Mouse (Mus musculus): ENCODE results near the gene Polr3g.
"Not testable (repeated sequence)": the region's sequence is repeated elsewhere in the genome, so short reads cannot be mapped to it uniquely, and the experiment has no call there.

Polr3g gene

GRCm38 (mm10) chr13:81656091-81656850 lies 54.5 kb downstream of the Polr3g start:
- ChIA-PET CTCF (interaction anchor here in 2 of 4 experiments (0.9 to 1.9 kb wide), 2 partner anchors 14 kb away, joined by 6 read pairs; no protein-coding TSS in a partner anchor), POLR2A (interaction anchor here in 3 of 4 experiments (0.9 to 2.7 kb wide), 28 partner anchors 8 to 773 kb away, joined by 3 to 30 read pairs (median 6); partner anchors contain the start of genes Mblac2 (in 3 of the 3), Polr3g (in 3 of the 3), Arrdc3 (in 2 of the 3) and Adgrv1 (in 1 of the 3))

DNA sequence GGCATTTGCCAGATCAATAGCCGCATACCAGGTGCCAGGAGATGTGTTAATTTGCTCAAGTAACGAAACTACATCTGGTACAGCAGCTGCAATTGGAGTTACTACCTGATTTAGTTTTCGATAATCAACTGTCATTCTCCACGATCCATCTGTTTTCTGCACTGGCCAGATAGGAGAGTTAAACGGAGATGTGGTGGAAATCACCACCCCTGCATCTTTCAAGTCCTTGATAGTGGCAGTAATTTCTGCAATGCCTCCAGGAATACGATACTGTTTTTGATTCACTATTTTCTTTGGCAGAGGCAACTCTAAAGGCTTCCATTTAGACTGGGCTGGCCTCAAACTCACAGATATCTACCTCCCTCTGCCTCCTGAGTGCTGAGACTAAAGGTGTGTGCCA lies 60.4 kb downstream of the Polr3g start:
- POLR2A ChIA-PET = not testable (repeated sequence)

GRCm38 (mm10) chr13:81646348-81646747 lies 64.5 kb downstream of the Polr3g start:
- ChIA-PET CTCF (interaction anchor here in 1 of 4 experiments (0.6 kb wide), 1 partner anchor 120 kb away, joined by 3 read pairs; no protein-coding TSS in a partner anchor), POLR2A (no interaction called here)

More for the DNA sequence above, 60.4 kb downstream of the Polr3g start:
- CTCF ChIA-PET = not testable (repeated sequence)

GRCm38 (mm10) chr13:81644047-81644565 lies 66.7 kb downstream of the Polr3g start:
- CTCF ChIA-PET = interaction anchor here in 2 of 4 experiments (0.7 to 1.3 kb wide), 2 partner anchors 21 to 205 kb away, joined by 3 read pairs; no protein-coding TSS in a partner anchor
- POLR2A ChIA-PET = interaction anchor here in 3 of 4 experiments (0.7 to 2.4 kb wide), 6 partner anchors 9 to 116 kb away, joined by 3 to 10 read pairs (median 4); partner anchors contain the start of genes Adgrv1 (in 1 of the 3) and Lysmd3 (in 1 of the 3)

DNA sequence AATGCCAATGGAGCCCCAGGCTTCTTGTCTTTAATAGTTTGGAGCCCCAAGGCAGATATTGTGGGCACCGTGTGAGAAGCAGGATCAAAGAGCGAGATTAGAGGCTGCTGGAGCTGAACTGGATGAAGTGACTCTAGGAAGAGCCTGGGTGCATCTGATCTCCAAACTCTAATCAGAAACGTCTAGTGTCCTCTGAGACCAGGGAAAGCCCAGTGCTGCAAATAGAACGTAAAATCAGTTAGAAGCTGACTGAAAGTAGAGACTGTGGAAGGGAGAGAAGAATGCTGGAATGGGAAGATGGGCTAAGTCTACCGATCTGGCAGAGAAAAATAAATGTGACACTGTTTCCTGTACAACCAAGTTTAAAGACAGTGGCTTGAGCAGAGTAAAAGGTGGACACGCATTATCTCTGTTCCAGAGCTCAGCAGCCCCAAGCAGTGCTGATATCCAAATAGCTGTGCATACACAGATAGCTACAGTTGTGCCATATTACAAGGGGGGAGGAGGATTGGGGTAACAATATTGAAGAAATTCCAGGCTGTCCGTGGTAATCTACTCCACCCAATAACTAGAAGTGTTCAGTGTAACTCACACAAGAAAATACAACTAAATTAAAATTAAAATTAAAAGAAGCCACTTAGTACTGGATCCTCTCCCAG lies 68.2 kb downstream of the Polr3g start:
- ChIA-PET POLR2A (interaction anchor here in 3 of 4 experiments (1.1 to 2.4 kb wide), 8 partner anchors 9 to 117 kb away, joined by 3 to 10 read pairs (median 4); partner anchors contain the start of genes Adgrv1 (in 2 of the 3), Lysmd3 (in 1 of the 3), Mblac2 (in 1 of the 3) and Polr3g (in 1 of the 3)), CTCF (interaction anchor here in 2 of 4 experiments (1.1 to 2.8 kb wide), 8 partner anchors 9 to 203 kb away, joined by 3 to 11 read pairs (median 6); partner anchors contain the start of genes Adgrv1 (in 1 of the 2) and Lysmd3 (in 1 of the 2))

DNA sequence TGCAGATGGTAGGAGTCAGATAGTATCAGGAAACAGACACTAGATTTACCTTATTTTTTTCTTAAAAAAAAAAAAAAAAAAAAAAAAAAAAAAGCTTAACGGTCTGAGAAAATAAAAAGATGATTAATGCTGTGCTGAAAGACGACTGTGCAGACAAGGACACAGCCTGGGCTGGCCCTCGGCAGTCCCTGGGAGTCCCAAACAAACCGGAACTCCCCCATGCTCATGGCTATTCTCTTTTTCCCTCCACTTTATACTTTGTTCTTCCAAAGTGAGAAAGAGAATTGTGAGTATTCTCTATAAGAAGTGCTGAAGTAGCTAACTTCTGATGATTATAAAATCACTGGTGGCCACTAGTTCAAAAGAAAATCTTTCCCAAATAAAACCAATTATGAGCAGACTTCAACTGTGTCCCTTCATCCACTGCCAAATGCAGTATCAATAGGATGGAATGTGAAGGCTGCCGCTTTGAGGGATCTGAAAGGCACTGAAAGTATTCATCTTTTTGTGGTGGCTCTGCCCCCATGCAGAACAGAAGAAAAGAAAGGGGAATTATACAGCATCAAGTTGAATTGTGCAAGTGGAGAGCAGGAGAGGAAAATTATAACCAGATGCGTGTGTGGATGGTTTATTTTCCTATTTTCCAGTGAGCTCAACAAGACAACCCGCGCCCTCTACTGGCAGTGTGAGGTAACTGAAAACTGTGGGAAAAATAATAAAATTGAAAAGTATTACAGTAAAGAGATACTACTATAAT lies 69.3 kb downstream of the Polr3g start:
- ChIA-PET CTCF (interaction anchor here (0.5 to 2.8 kb wide), 25 partner anchors 8 to 264 kb away, joined by 3 to 11 read pairs (median 4); partner anchors contain the start of genes Adgrv1 (in 2 of the 4), Lysmd3 (in 1 of the 4), Mblac2 (in 1 of the 4) and Polr3g (in 1 of the 4)), POLR2A (interaction anchor here (0.6 to 2.8 kb wide), 13 partner anchors 8 to 1308 kb away, joined by 3 to 14 read pairs (median 4); partner anchors contain the start of genes Adgrv1 (in 1 of the 4), Lysmd3 (in 1 of the 4), Mblac2 (in 1 of the 4) and Polr3g (in 1 of the 4))

GRCm38 (mm10) chr13:81640881-81641280 lies 69.9 kb downstream of the Polr3g start:
- CTCF ChIA-PET = interaction anchor here in 2 of 4 experiments (1.1 to 2.8 kb wide), 5 partner anchors 11 to 43 kb away, joined by 5 to 11 read pairs (median 5); no protein-coding TSS in a partner anchor
- POLR2A ChIA-PET = interaction anchor here (0.6 to 2.8 kb wide), 8 partner anchors 15 to 1309 kb away, joined by 3 to 14 read pairs (median 4); partner anchors contain the start of genes Lysmd3 (in 1 of the 4), Mblac2 (in 1 of the 4) and Polr3g (in 1 of the 4)

DNA sequence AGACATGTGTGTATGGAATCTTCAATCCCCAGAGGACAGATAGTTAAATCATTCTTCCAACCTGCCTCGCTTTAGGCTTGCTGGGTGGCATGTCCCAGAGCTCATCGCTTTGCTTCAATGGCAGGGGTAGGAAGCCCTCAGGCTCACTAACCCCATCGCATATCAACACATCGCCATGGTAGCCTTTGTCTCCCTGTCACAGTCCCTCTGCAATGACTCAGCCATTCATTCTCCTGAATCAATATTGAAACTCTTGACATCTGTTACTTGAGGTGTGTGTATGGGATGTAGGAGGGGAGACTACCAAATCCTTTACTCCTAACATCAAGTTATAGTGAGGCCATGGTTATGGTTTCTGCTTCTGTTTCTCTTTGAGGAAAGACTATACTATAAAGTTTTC lies 71.2 kb downstream of the Polr3g start:
- ChIA-PET POLR2A (interaction anchor here in 1 of 4 experiments (2.8 kb wide), 1 partner anchor 17 kb away, joined by 14 read pairs; the partner anchor contains the start of gene Lysmd3), CTCF (no interaction called here)

- ChIA-PET CTCF (interaction anchor here in 2 of 4 experiments (0.9 to 1.1 kb wide), 2 partner anchors 9 kb away, joined by 8 read pairs; no protein-coding TSS in a partner anchor), POLR2A (interaction anchor here in 3 of 4 experiments (0.9 to 1.5 kb wide), 7 partner anchors 9 to 751 kb away, joined by 3 to 6 read pairs (median 5); partner anchors contain the start of genes Mblac2 (in 3 of the 3), Polr3g (in 3 of the 3) and Lysmd3 (in 1 of the 3))
Measured at GRCm38 (mm10) chr13:81632720-81633415, 77.9 kb downstream of the Polr3g start, which contains the start of gene Adgrv1. Gene Adgrv1 (minus strand): TSS chr13:81633154.

DNA sequence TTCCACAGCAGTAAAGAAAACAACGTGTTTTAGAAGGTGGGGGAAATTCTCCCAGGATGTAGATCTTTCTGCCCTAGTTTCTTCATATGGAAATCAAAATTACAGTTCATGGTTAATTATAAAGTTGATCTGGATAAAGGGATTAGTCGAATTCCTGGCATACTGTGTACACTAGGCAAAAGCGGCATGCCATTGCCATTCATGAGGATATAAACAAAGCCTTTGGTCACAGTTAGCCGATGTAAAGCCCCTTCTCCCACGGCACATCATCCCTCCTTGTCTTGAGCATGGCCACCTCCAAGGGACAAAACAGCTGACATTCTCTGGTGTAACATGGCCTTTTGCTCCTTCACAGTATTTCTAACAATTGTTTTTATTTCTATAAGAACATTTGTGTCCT lies 80.2 kb downstream of the Polr3g start:
- CTCF ChIA-PET = no interaction called here
- POLR2A ChIA-PET = interaction anchor here in 1 of 4 experiments (0.5 kb wide), 1 partner anchor 79 kb away, joined by 3 read pairs; no protein-coding TSS in a partner anchor

DNA sequence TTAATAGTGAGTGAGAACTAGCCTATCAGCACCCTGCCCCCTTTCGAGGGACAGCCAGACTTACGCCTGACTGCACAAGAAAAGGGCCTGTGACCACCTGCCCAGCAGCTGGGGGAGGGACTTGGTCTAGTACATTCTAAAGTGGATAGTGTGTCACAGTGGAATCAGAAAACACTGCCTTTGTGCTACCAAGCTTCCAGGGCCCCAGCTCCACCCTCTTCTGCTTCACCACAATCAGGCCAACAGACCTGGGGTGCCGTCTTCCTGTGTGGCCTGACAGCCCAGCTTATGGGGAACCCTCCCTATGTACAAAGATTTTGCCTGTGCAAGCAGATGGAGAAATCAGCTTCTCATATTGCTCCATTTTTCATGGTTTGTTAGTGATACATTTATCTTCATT lies 81.4 kb downstream of the Polr3g start:
- CTCF ChIA-PET = interaction anchor here in 1 of 4 experiments (0.6 to 0.9 kb wide), 2 partner anchors 12 to 747 kb away, joined by 4 read pairs; no protein-coding TSS in a partner anchor
- POLR2A ChIA-PET = no interaction called here

DNA sequence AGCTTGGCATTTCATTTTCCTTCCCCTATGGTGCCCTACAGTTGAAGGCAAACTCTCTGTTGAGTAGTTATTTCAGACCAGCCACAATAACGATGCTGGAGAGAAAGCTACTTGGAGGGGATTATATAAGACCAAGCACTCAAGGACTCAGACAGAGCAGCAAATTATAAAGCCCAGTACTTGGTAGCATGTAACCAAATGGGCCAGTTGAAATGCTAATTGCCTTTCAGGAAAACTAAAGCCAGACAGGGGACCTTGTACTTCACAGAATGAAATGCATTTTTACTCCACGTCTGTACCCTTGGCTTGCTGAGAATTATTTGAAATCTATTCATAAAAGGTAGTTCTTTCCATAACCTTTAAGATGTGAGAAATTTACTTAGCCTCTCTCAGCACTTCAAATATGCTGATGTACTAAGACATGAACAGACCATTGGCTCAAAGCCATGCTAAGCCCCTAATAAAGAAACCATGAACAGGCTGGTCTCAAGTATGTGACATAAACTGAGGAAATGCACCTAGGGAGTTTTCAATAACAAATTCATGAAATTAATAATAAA lies 82.1 kb downstream of the Polr3g start:
- ChIA-PET CTCF (interaction anchor here in 1 of 4 experiments (1.2 kb wide), 1 partner anchor 13 kb away, joined by 5 read pairs; no protein-coding TSS in a partner anchor), POLR2A (interaction anchor here in 1 of 4 experiments (0.6 kb wide), 1 partner anchor 44 kb away, joined by 7 read pairs; no protein-coding TSS in a partner anchor)

DNA sequence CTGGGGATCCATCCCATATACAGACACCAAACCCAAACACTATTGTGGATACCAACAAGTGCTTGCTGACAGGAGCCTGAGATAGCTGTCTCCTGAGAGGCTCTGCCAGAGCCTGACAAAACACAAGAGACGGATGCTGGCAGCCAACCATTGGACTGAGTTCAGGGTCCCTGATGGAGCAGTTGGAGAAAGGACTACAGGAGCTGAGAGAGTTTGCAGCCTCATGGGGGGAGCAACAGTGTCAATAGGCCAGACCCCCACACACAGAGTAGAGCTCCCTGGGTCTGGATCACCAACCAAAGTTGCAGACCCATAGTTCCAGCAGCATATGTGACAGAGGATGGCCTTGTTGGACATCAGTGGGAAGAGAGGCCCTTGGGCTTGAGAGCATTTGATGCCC lies 83.0 kb downstream of the Polr3g start:
- ChIA-PET POLR2A (interaction anchor here in 2 of 4 experiments (0.6 to 0.7 kb wide), 2 partner anchors 14 to 45 kb away, joined by 6 to 7 read pairs; no protein-coding TSS in a partner anchor), CTCF (interaction anchor here in 1 of 4 experiments (1.2 kb wide), 1 partner anchor 14 kb away, joined by 5 read pairs; no protein-coding TSS in a partner anchor)
